Mouse (Mus musculus) regulatory T cell (primary cell): ENCODE results near the gene Aipl1.

Experiments used
- in situ Hi-C: fragments of 300-600 bp; cut with MboI, MseI; formaldehyde crosslinking; loops from one replicate; pipeline ENCODE4 v1.15.1; 2025; ENCODE audit warnings: high pct_unique_total_duplicates

Aipl1 gene

GRCm38 (mm10) chr11:72050895-72051858 lies 13.9 kb upstream of the Aipl1 start:
- in situ Hi-C loops, result no loop called here

GRCm38 (mm10) chr11:72050168-72050894 lies 13.0 kb upstream of the Aipl1 start:
- in situ Hi-C loops, result no loop called here

- in situ Hi-C loops, result loop anchor here (10.0 to 25.0 kb wide), 2 partner anchors 64 to 1037 kb away; partner anchors contain the start of genes Derl2, Dhx33 and Mis12
Measured at GRCm38 (mm10) chr11:72049171-72049759, 12.0 kb upstream of the Aipl1 start.

GRCm38 (mm10) chr11:72048730-72049129 lies 11.4 kb upstream of the Aipl1 start:
- in situ Hi-C loops, result loop anchor here (10.0 to 25.0 kb wide), 2 partner anchors 64 to 1036 kb away; partner anchors contain the start of genes Derl2, Dhx33 and Mis12

GRCm38 (mm10) chr11:72044231-72044630 lies 6.9 kb upstream of the Aipl1 start:
- in situ Hi-C loops, result loop anchor here (10.0 to 25.0 kb wide), 2 partner anchors 59 to 1032 kb away; partner anchors contain the start of genes Derl2, Dhx33 and Mis12

GRCm38 (mm10) chr11:72042631-72043030 lies 5.3 kb upstream of the Aipl1 start:
- in situ Hi-C loops, result loop anchor here (10.0 to 25.0 kb wide), 2 partner anchors 58 to 1030 kb away; partner anchors contain the start of genes Derl2, Dhx33 and Mis12

GRCm38 (mm10) chr11:72041768-72042607 lies 4.7 kb upstream of the Aipl1 start, which contains the start of gene Pimreg:
TSS of gene Pimreg (plus strand) at chr11:72042032.
- in situ Hi-C loops, result loop anchor here (10.0 to 25.0 kb wide), 2 partner anchors 57 to 1030 kb away; partner anchors contain the start of genes Derl2, Dhx33 and Mis12

GRCm38 (mm10) chr11:72041290-72041767 lies 4.0 kb upstream of the Aipl1 start:
- in situ Hi-C loops, result loop anchor here (10.0 to 25.0 kb wide), 2 partner anchors 57 to 1029 kb away; partner anchors contain the start of genes Derl2, Dhx33 and Mis12

- in situ Hi-C loops, result loop anchor here (10.0 to 25.0 kb wide), 2 partner anchors 55 to 1027 kb away; partner anchors contain the start of genes Derl2, Dhx33 and Mis12
Measured at GRCm38 (mm10) chr11:72039599-72040386, 2.5 kb upstream of the Aipl1 start.

- in situ Hi-C loops, result loop anchor here (25.0 kb wide), 1 partner anchor 1026 kb away; the partner anchor contains the start of genes Derl2, Dhx33 and Mis12
Measured at GRCm38 (mm10) chr11:72037996-72038395, 687 bp upstream of the Aipl1 start.

GRCm38 (mm10) chr11:72032589-72032988 lies 4.7 kb downstream of the Aipl1 start:
- in situ Hi-C loops, result loop anchor here (25.0 kb wide), 1 partner anchor 1020 kb away; the partner anchor contains the start of genes Derl2, Dhx33 and Mis12

- in situ Hi-C loops, result loop anchor here (25.0 kb wide), 1 partner anchor 1020 kb away; the partner anchor contains the start of genes Derl2, Dhx33 and Mis12
Measured at GRCm38 (mm10) chr11:72032091-72032490, 5.2 kb downstream of the Aipl1 start.

GRCm38 (mm10) chr11:72031353-72031752 lies 6.0 kb downstream of the Aipl1 start:
- in situ Hi-C loops, result loop anchor here (25.0 kb wide), 1 partner anchor 1019 kb away; the partner anchor contains the start of genes Derl2, Dhx33 and Mis12

- in situ Hi-C loops, result loop anchor here (25.0 kb wide), 1 partner anchor 1017 kb away; the partner anchor contains the start of genes Derl2, Dhx33 and Mis12
Measured at GRCm38 (mm10) chr11:72029143-72029542, 8.2 kb downstream of the Aipl1 start.

GRCm38 (mm10) chr11:72027836-72028235 lies 9.5 kb downstream of the Aipl1 start:
- in situ Hi-C loops, result loop anchor here (25.0 kb wide), 1 partner anchor 1016 kb away; the partner anchor contains the start of genes Derl2, Dhx33 and Mis12

- in situ Hi-C loops, result loop anchor here (25.0 kb wide), 1 partner anchor 1014 kb away; the partner anchor contains the start of genes Derl2, Dhx33 and Mis12
Measured at GRCm38 (mm10) chr11:72026516-72026915, 10.8 kb downstream of the Aipl1 start.

GRCm38 (mm10) chr11:72025843-72026242 lies 11.5 kb downstream of the Aipl1 start:
- in situ Hi-C loops, result loop anchor here (25.0 kb wide), 1 partner anchor 1014 kb away; the partner anchor contains the start of genes Derl2, Dhx33 and Mis12

GRCm38 (mm10) chr11:72024193-72024781 lies 13.0 kb downstream of the Aipl1 start:
- in situ Hi-C loops, result no loop called here
